Mouse (Mus musculus) brain, embryonic 14.5 days (tissue): Measurements from ENCODE around the gene Lingo1.

Source experiments
- CTCF ChIP-seq: fragments of 200-500 bp; IDR thresholded peaks from 2 replicates; pipeline ENCODE4 v1.5.1; 2012; ENCODE audit warnings: inconsistent platforms, mild to moderate bottlenecking, moderate library complexity, borderline replicate concordance; ENCODE audit not compliant: insufficient read depth, insufficient read length; ENCODE audit errors: extremely low read depth
- POLR2A ChIP-seq: fragments of 200-500 bp; IDR thresholded peaks from 2 replicates; pipeline ENCODE4 v1.6.1; 2012; ENCODE audit warnings: mild to moderate bottlenecking, inconsistent platforms, borderline replicate concordance; ENCODE audit not compliant: poor library complexity, insufficient read depth, insufficient read length, severe bottlenecking; ENCODE audit errors: extremely low read depth

DNA sequence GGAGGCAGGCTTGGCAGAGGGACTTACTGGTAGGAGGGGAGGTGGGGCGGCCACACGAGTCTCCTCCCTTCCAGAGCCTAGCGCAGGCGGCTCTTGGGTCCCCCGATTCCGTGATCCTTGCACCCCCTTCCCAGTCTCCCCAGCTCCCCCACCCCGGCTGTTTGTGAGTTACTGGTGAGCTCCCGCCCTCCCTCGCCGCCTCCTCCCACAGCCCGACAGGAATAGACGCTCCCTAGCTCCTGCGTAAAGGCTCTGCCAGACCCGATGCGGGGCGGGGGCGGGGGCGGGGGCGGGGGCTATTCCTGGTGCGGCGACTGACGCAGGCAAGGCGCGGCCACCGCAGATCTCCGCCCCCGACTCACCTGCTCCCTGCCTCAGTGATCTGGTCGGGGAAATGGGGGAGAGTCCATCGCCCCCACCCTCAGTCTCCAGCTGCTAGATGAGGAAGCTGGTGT, 158.8 kb downstream of the Lingo1 start:
- TF ChIP-seq CTCF: no peak
- no peak for TF ChIP-seq POLR2A
